ENCODE assay signal across 31 mouse cellular contexts in the genomic region with DNA sequence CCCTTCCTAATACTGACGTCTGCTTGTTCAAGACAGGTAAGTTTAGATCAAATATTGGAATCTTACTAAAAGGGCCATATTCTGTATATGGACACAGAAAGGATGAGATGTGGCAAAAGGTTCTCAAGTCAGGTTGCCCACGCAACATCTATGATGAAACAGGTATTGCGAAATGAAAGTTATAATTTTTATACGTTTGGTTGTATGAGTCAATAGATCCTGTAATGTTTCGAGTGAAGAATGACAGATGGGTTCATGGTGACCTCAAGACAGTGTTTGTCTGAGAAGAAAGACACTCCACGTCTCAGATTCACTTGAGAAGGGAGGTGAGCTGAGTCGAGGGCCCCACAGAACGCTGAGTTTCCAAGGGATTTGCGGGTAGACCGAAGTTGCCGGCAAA.
"Had no signal": no experiment of that assay in that cellular context is flagged by ENCODE, and none has a peak within 500 bp of the region (broad histone marks: within the 10 kb centered on the region; RNA-seq: fewer than 3 reads in every experiment).

No protein-coding gene starts in this region.

- H3K4me3 ChIP-seq: limb, embryonic 10.5 days; limb, embryonic 12.5 days; limb, embryonic 13.5 days; limb, embryonic 15.5 days; liver, embryonic 12.5 days; liver, embryonic 13.5 days; liver, embryonic 15.5 days; lung, embryonic 15.5 days; megakaryocyte, embryonic 14.5 days; midbrain, embryonic 10.5 days; midbrain, embryonic 12.5 days; midbrain, embryonic 13.5 days; midbrain, embryonic 15.5 days; myocyte; neural tube, embryonic 12.5 days; neural tube, embryonic 13.5 days had no signal

- H3K27ac ChIP-seq: limb, embryonic 10.5 days; limb, embryonic 12.5 days; limb, embryonic 13.5 days; limb, embryonic 15.5 days; liver, embryonic 12.5 days; liver, embryonic 13.5 days; liver, embryonic 14.5 days; liver, embryonic 15.5 days; lung, embryonic 15.5 days; macrophage; midbrain, embryonic 10.5 days; midbrain, embryonic 12.5 days; midbrain, embryonic 13.5 days; midbrain, embryonic 15.5 days; neural tube, embryonic 12.5 days; neural tube, embryonic 13.5 days had no signal

- DNase-seq: left cerebral cortex, postnatal 4 days; liver; liver, embryonic 13.5 days; liver, postnatal 0 days; lung, adult 18-20 months; lung, adult 2 months; lung, embryonic 14.5 days; lung, postnatal 10 days; lung, postnatal 14 days; lung, postnatal 36 days; lung, postnatal 4 days; midbrain, embryonic 14.5 days had no signal

- ATAC-seq: liver, embryonic 12.5 days; liver, postnatal 0 days; lung, postnatal 0 days; midbrain, embryonic 13.5 days; midbrain, embryonic 15.5 days; midbrain, embryonic 16.5 days had no signal
